Mouse (Mus musculus) brain, embryonic 14.5 days (tissue): ENCODE measurements around the gene Ipo9.

Experiments
- CTCF ChIP-seq: fragments of 200-500 bp; IDR thresholded peaks from 2 replicates; pipeline ENCODE4 v1.5.1; 2012; ENCODE audit warnings: inconsistent platforms, mild to moderate bottlenecking, moderate library complexity, borderline replicate concordance; ENCODE audit not compliant: insufficient read depth, insufficient read length; ENCODE audit errors: extremely low read depth
- POLR2A ChIP-seq: fragments of 200-500 bp; IDR thresholded peaks from 2 replicates; pipeline ENCODE4 v1.6.1; 2012; ENCODE audit warnings: mild to moderate bottlenecking, inconsistent platforms, borderline replicate concordance; ENCODE audit not compliant: poor library complexity, insufficient read depth, insufficient read length, severe bottlenecking; ENCODE audit errors: extremely low read depth

GRCm38 (mm10) chr1:135438801-135439200 is 8.5 kb upstream of the Ipo9 start:
- TF ChIP-seq CTCF, result no peak
- no peak for TF ChIP-seq POLR2A
